Mouse (Mus musculus): ENCODE results near the gene Rab34. TPM values are rescaled to one million over a fixed set of nuclear protein-coding genes. Genes with fewer than 3 reads are reported as not detected.

The Rab34 gene
- 71.0 and 73.4 TPM in 2 replicates for polyA plus RNA-seq (2015; fragmentation: Nextera tagmentation; extraction: Ambion mirVana)

DNA sequence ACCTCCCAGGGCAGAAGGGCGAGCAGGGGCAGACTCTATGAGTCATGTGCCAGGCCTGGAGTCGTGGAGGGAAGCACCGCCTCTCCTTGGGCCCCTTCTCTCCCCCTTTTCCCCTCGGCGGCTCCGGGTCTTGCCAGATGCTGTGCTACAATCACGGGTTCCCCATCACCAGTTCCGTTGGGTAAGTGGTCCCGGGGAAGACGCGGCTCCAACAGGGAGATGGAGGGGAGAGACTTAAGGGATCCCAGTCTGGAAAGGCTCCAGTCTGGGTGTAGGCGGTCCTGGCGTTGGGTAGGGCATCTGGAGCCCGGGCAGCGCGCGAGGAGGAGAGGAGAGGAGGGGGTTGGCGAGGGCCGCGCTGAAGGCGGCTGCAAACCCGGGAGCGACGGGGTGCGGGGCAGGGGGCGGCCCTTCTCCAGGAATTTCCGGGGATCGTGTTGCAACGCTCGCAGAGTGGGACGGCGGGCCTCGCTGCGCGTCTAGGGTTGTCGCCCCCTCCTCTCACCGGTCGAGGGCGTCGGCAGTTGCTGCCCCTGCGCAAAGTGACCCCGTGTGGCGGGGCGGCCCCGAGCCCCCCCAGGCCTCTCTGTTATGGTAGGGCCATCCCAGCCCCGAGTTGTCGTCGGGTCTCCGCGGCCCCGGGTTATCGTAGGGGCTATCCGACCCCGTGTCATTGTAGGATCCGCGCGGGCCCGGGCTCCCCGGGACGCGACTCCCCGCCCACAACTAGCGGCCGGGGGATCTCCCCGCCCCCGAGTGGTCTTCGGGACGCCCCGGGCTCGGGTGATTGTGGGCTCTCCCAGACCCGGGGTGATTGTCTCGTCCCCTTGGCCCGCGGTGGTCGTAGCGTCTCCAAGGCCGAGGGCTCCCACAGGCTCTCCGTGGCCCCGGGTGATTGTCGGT is at the start of gene Rab34:
Rab34 (plus strand) TSS at position 100 of the 903 bp plus-strand sequence.
- no peaks in the 10 kb centered on the region for H3K9me3 ChIP-seq (ENCODE audit: control insufficient read depth, low read length)
- H3K27me3 ChIP-seq (replicated peaks; ENCODE audit: control insufficient read depth, insufficient read depth, low read length): no peaks in the 10 kb centered on the region
- H3K4me2 ChIP-seq (ENCODE audit: low read depth, low read length): peak within 1 kb of the TSS; percentile 78
- H3K9ac ChIP-seq (ENCODE audit: low read depth, low read length): peak within 1 kb of the TSS; percentile 87
- 0 out of 2 replicates have a peak, but pooled peaks cover 7% of the 10 kb centered on the region for H3K36me3 ChIP-seq (ENCODE audit: control insufficient read depth, insufficient read depth, low read length)
- peak within 1 kb of the TSS; percentile 97 for H3K27ac ChIP-seq (ENCODE audit: low read length)
- peak; percentile 78 for ATAC-seq
- under 1% methylated on average over 74 of the region's 80 CpGs for WGBS
- H3K4me3 ChIP-seq (ENCODE audit: low read length): peak within 1 kb of the TSS; percentile 73
- H3K4me1 ChIP-seq (ENCODE audit: control insufficient read depth, insufficient read depth, low read length): peaks cover 10% of the 10 kb centered on the region

GRCm38 (mm10) chr11:78140665-78141064 is 47.6 kb upstream of the Rab34 start:
- no peak for ATAC-seq
- WGBS: 79% methylated on average over 5 of the region's 5 CpGs

GRCm38 (mm10) chr11:78143520-78143919 is 44.7 kb upstream of the Rab34 start:
- Histone ChIP-seq H3K36me3 (ENCODE audit: control insufficient read depth, insufficient read depth, low read length) (no peaks in the 10 kb centered on the region), H3K4me1 (ENCODE audit: control insufficient read depth, insufficient read depth, low read length) (no peaks in the 10 kb centered on the region), H3K9me3 (ENCODE audit: control insufficient read depth, low read length) (no peaks in the 10 kb centered on the region), H3K4me3 (ENCODE audit: low read length) (no peak overlapping the region), H3K4me2 (ENCODE audit: low read depth, low read length) (no peak overlapping the region), H3K27ac (ENCODE audit: low read length) (no peak overlapping the region), H3K27me3 (replicated peaks; ENCODE audit: control insufficient read depth, insufficient read depth, low read length) (no peaks in the 10 kb centered on the region), H3K9ac (ENCODE audit: low read depth, low read length) (no peak overlapping the region)
- ATAC-seq: no peak
- 80% methylated on average over 2 of the region's 2 CpGs for WGBS

More at GRCm38 (mm10) chr11:78140665-78141064, 47.6 kb upstream of the Rab34 start:
- H3K9me3 ChIP-seq (ENCODE audit: control insufficient read depth, low read length): no peaks in the 10 kb centered on the region
- no peak overlapping the region for H3K4me2 ChIP-seq (ENCODE audit: low read depth, low read length)
- no peaks in the 10 kb centered on the region for H3K27me3 ChIP-seq (replicated peaks; ENCODE audit: control insufficient read depth, insufficient read depth, low read length)
- H3K9ac ChIP-seq (ENCODE audit: low read depth, low read length): no peak overlapping the region
- H3K4me1 ChIP-seq (ENCODE audit: control insufficient read depth, insufficient read depth, low read length): 0 out of 2 replicates have a peak, but pooled peaks cover 5% of the 10 kb centered on the region
- no peak overlapping the region for H3K4me3 ChIP-seq (ENCODE audit: low read length)
- H3K27ac ChIP-seq (ENCODE audit: low read length): no peak overlapping the region
- no peaks in the 10 kb centered on the region for H3K36me3 ChIP-seq (ENCODE audit: control insufficient read depth, insufficient read depth, low read length)

GRCm38 (mm10) chr11:78146168-78146567 is 42.1 kb upstream of the Rab34 start:
- H3K4me3 ChIP-seq (ENCODE audit: low read length): no peak overlapping the region
- H3K4me1 ChIP-seq (ENCODE audit: control insufficient read depth, insufficient read depth, low read length): no peaks in the 10 kb centered on the region
- no peak for ATAC-seq
- H3K27me3 ChIP-seq (replicated peaks; ENCODE audit: control insufficient read depth, insufficient read depth, low read length): no peaks in the 10 kb centered on the region
- H3K9ac ChIP-seq (ENCODE audit: low read depth, low read length): no peak overlapping the region
- H3K4me2 ChIP-seq (ENCODE audit: low read depth, low read length): no peak overlapping the region
- no peaks in the 10 kb centered on the region for H3K9me3 ChIP-seq (ENCODE audit: control insufficient read depth, low read length)
- no peak overlapping the region for H3K27ac ChIP-seq (ENCODE audit: low read length)
- 86% methylated on average over 5 of the region's 5 CpGs for WGBS
- H3K36me3 ChIP-seq (ENCODE audit: control insufficient read depth, insufficient read depth, low read length): peaks cover 5% of the 10 kb centered on the region; the same call in 1 of the 2 replicates

DNA sequence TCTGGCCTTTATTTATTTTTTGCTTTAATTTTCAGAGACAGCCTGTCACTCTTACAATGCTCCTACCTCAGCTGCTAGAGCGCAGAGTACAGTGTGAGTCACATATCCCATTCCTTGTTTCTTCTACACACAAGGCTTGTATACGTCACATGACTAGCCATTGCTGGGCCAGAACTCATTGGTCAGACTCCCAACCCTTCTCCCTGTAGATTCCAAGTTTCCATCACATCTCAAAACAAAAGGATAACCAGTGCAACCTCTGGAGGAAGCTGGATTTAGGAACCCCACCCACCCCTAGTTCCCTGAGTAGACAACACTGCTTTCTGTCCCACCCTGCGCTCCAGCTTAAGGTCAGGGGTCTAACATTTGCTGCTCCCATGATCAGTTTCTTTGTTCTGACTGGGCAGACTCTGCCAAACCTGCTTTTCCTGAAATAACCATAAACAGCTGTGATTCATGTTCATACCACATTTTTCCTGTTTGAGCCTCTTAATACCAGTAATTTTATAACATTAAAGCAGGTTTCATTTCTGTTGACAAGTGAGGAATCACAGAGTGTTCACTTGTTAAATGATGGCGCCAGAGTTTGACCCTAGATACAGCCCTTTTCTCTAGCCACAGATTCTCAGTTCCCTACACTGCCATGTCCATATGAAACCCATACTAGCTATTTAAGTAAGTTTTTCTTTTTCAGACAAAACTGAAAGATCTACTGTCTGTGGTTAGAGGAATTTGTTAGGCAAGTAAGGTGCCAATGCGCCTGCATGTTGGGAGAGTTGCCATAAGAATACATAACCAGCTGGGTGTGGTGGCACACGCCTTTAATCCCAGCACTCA is 41.3 kb upstream of the Rab34 start:
- Histone ChIP-seq H3K9me3 (ENCODE audit: control insufficient read depth, low read length) (no peaks in the 10 kb centered on the region), H3K27me3 (replicated peaks; ENCODE audit: control insufficient read depth, insufficient read depth, low read length) (no peaks in the 10 kb centered on the region), H3K4me1 (ENCODE audit: control insufficient read depth, insufficient read depth, low read length) (no peaks in the 10 kb centered on the region), H3K4me3 (ENCODE audit: low read length) (no peak overlapping the region), H3K27ac (ENCODE audit: low read length) (no peak overlapping the region), H3K36me3 (ENCODE audit: control insufficient read depth, insufficient read depth, low read length) (peaks cover 5% of the 10 kb centered on the region; the same call in 1 of the 2 replicates), H3K9ac (ENCODE audit: low read depth, low read length) (no peak overlapping the region), H3K4me2 (ENCODE audit: low read depth, low read length) (no peak overlapping the region)
- WGBS: 89% methylated on average over 6 of the region's 6 CpGs
- no peak for ATAC-seq

- Histone ChIP-seq H3K9ac (ENCODE audit: low read depth, low read length) (no peak overlapping the region), H3K36me3 (ENCODE audit: control insufficient read depth, insufficient read depth, low read length) (peaks cover 12% of the 10 kb centered on the region; the same call in 1 of the 2 replicates), H3K4me2 (ENCODE audit: low read depth, low read length) (no peak overlapping the region), H3K9me3 (ENCODE audit: control insufficient read depth, low read length) (no peaks in the 10 kb centered on the region), H3K4me1 (ENCODE audit: control insufficient read depth, insufficient read depth, low read length) (no peaks in the 10 kb centered on the region), H3K27ac (ENCODE audit: low read length) (no peak overlapping the region), H3K27me3 (replicated peaks; ENCODE audit: control insufficient read depth, insufficient read depth, low read length) (no peaks in the 10 kb centered on the region), H3K4me3 (ENCODE audit: low read length) (no peak overlapping the region)
- WGBS: 50% methylated on average over 1 of the region's 1 CpGs
- no peak for ATAC-seq
Observed at GRCm38 (mm10) chr11:78151161-78151560, 37.1 kb upstream of the Rab34 start.

GRCm38 (mm10) chr11:78152299-78153231 is 35.7 kb upstream of the Rab34 start:
- peak overlapping the region; percentile 8; the same call in 1 of the 2 replicates for H3K27ac ChIP-seq (ENCODE audit: low read length)
- no peaks in the 10 kb centered on the region for H3K27me3 ChIP-seq (replicated peaks; ENCODE audit: control insufficient read depth, insufficient read depth, low read length)
- H3K4me3 ChIP-seq (ENCODE audit: low read length): no peak overlapping the region
- H3K9me3 ChIP-seq (ENCODE audit: control insufficient read depth, low read length): no peaks in the 10 kb centered on the region
- no peak for ATAC-seq
- peaks cover 12% of the 10 kb centered on the region; the same call in 1 of the 2 replicates for H3K36me3 ChIP-seq (ENCODE audit: control insufficient read depth, insufficient read depth, low read length)
- H3K4me2 ChIP-seq (ENCODE audit: low read depth, low read length): no peak overlapping the region
- H3K4me1 ChIP-seq (ENCODE audit: control insufficient read depth, insufficient read depth, low read length): no peaks in the 10 kb centered on the region
- WGBS: 51% methylated on average over 9 of the region's 9 CpGs
- H3K9ac ChIP-seq (ENCODE audit: low read depth, low read length): no peak overlapping the region

DNA sequence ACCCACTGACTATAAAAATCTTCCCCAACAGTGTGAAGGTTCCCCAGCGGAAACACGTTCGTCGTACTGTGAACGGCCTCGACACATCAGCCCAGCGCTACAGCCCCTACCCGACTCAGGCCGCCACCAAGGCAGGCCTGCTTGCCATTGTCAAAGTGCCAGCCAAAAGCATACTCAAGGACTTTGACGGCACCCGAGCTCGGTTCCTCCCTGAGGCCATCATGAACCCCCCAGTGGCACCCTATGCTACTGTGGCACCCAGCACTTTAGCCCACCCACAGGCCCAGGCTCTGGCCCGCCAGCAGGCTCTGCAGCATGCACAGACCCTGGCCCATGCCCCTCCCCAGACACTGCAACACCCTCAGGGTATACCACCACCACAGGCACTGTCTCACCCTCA is 34.5 kb upstream of the Rab34 start:
- H3K9me3 ChIP-seq (ENCODE audit: control insufficient read depth, low read length): no peaks in the 10 kb centered on the region
- WGBS: 82% methylated on average over 13 of the region's 13 CpGs
- no peak overlapping the region for H3K9ac ChIP-seq (ENCODE audit: low read depth, low read length)
- no peak for ATAC-seq
- H3K36me3 ChIP-seq (ENCODE audit: control insufficient read depth, insufficient read depth, low read length): peaks cover 12% of the 10 kb centered on the region; the same call in 1 of the 2 replicates
- no peaks in the 10 kb centered on the region for H3K27me3 ChIP-seq (replicated peaks; ENCODE audit: control insufficient read depth, insufficient read depth, low read length)
- H3K4me1 ChIP-seq (ENCODE audit: control insufficient read depth, insufficient read depth, low read length): no peaks in the 10 kb centered on the region
- no peak overlapping the region for H3K4me2 ChIP-seq (ENCODE audit: low read depth, low read length)
- no peak overlapping the region for H3K27ac ChIP-seq (ENCODE audit: low read length)
- H3K4me3 ChIP-seq (ENCODE audit: low read length): no peak overlapping the region

Measured in intestine, embryonic 16.5 days (tissue).